Mouse (Mus musculus) urinary bladder, postnatal 36 days (tissue): Measurements from ENCODE around the gene Id4.

Experiments used
- DNase-seq, 2 experiments: peaks; one replicate each; pipeline ENCODE4 v3.0.0; 2022; ENCODE audit warnings: low spot score in 2 of 2, mixed read lengths in 1 of 2

The Id4 gene

GRCm38 (mm10) chr13:48260690-48261278 is at the start of gene Id4:
Gene Id4 (plus strand): TSS chr13:48261228.
- peak; percentile 87 to 95 for DNase-seq

- DNase-seq, result peak in 1 of 2 experiments; percentile 2
Measured at GRCm38 (mm10) chr13:48227136-48227535, 33.9 kb upstream of the Id4 start.

- DNase-seq, result peak; percentile 98
Measured at GRCm38 (mm10) chr13:48227712-48228111, 33.3 kb upstream of the Id4 start.

- DNase-seq, result no peak
Measured at GRCm38 (mm10) chr13:48228114-48228513, 32.9 kb upstream of the Id4 start.

GRCm38 (mm10) chr13:48230996-48231395 is 30.0 kb upstream of the Id4 start:
- DNase-seq, result no peak

GRCm38 (mm10) chr13:48236436-48236835 is 24.6 kb upstream of the Id4 start:
- no peak for DNase-seq

GRCm38 (mm10) chr13:48236865-48237264 is 24.2 kb upstream of the Id4 start:
- no peak for DNase-seq

- peak; percentile 13 to 45 for DNase-seq
Measured at GRCm38 (mm10) chr13:48237516-48237915, 23.5 kb upstream of the Id4 start.

- no peak for DNase-seq
Measured at GRCm38 (mm10) chr13:48245235-48246012, 15.6 kb upstream of the Id4 start.

- no peak for DNase-seq
Measured at GRCm38 (mm10) chr13:48252559-48252958, 8.5 kb upstream of the Id4 start.

GRCm38 (mm10) chr13:48255026-48255425 is 6.0 kb upstream of the Id4 start:
- no peak for DNase-seq

GRCm38 (mm10) chr13:48261341-48262221 is 553 bp downstream of the Id4 start:
- DNase-seq, result peak; percentile 52 to 65

GRCm38 (mm10) chr13:48262451-48262969 is 1.5 kb downstream of the Id4 start:
- DNase-seq, result peak; percentile 43 to 60

GRCm38 (mm10) chr13:48265029-48265428 is 4.0 kb downstream of the Id4 start:
- no peak for DNase-seq

- peak; percentile 25 to 39 for DNase-seq
Measured at GRCm38 (mm10) chr13:48273451-48274069, 12.5 kb downstream of the Id4 start.

- DNase-seq, result no peak
Measured at GRCm38 (mm10) chr13:48274107-48274506, 13.1 kb downstream of the Id4 start.

GRCm38 (mm10) chr13:48276981-48277380 is 16.0 kb downstream of the Id4 start:
- no peak for DNase-seq

GRCm38 (mm10) chr13:48284426-48284825 is 23.4 kb downstream of the Id4 start:
- DNase-seq, result peak; percentile 15 to 18

GRCm38 (mm10) chr13:48284918-48285693 is 24.1 kb downstream of the Id4 start:
- no peak for DNase-seq

GRCm38 (mm10) chr13:48290427-48290826 is 29.4 kb downstream of the Id4 start:
- DNase-seq, result no peak

- peak; percentile 48 to 49 for DNase-seq
Measured at GRCm38 (mm10) chr13:48314500-48314899, 53.5 kb downstream of the Id4 start.
